Mouse (Mus musculus) adrenal gland, postnatal 4 days (tissue): ENCODE data around the gene Gm11634. TPM values are rescaled to one million over a fixed set of nuclear protein-coding genes. Genes with fewer than 3 reads are reported as not detected.

Source experiments
- DNase-seq, 2 experiments: peaks; one replicate each; pipeline ENCODE4 v3.0.0; 2021 to 2022; ENCODE audit warnings: low spot score in 2 of 2, mixed read lengths in 2 of 2
- total RNA-seq, 2 experiments: library from RNA; stranded (reverse); gene quantifications; 2 replicates each; pipeline ENCODE4 v1.2.3; 2021

Gm11634 gene
- total RNA-seq, 2 experiments from 2014 or later = not detected

DNA sequence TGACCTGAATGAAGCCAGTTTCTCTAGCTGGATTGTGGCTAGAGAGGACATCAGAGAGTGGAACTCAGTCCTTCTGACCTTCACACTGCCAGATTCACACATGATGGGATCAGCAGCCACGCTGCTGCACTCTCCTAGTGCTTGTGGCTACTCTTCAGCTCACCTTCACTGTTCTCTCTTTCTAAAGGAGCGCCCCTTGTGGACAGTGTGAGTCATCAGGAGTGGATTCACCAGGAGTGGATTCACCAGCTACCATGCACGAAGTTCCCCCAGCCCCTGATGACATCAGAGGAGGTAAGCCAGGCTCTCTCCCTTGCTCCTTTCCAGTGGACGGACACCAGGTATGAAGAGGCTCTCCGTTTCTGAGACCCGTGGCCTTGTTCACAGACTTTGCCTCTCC, 22.9 kb downstream of the Gm11634 start:
- DNase-seq = no peak

- DNase-seq = no peak
These were observed 30.6 kb downstream of the Gm11634 start for GRCm38 (mm10) chr11:101568421-101568820.

GRCm38 (mm10) chr11:101562391-101562790, 36.7 kb downstream of the Gm11634 start:
- DNase-seq = peak in 1 of 2 experiments; percentile 48

DNA sequence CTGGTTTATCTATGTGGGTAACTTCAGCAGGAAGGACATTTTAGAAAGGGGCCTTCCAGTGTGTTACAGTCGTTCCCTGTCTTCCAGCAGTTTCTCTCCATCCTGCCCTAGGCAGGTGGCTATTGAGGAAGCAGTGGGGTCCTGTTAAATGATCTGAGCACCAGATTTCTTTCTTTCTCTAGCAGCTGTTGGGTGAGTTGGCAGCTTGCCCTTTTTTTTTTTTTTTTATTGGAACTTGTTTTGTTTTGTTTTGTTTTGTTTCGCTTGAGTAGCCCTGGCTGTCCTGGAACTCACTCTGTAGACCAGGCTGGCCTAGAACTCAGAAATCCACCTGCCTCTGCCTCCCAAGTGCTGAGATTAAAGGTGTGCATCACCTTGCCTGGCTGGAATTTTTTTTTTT, 42.1 kb downstream of the Gm11634 start:
- DNase-seq = no peak

GRCm38 (mm10) chr11:101556541-101556940, 42.5 kb downstream of the Gm11634 start:
- DNase-seq = no peak

DNA sequence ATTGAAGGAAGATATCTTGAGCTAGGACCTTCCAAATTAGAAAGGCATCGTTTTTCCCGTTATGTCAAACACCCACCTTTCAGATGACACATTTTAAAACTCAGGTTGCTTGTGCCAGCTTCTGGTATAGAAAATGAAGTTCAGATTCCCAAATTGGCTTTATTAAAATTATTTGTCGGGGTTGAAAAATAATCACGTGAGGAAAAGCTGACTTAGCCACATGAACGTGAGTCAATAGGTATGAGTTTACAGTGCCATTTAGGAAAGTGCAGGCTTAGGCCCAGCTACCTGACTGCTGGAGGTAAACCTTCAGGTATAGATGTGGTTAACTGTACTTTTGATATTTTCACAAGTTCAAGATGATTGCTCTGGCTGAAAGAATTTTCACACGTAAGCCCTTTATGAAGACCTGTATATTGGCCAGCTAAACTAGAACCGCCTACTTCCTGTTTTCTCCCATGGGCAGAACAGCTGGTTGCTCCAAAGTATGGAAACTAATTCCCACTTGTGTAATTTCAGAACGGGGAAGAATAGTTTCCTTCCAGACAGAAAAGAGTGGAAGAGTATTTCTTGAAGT, 45.6 kb downstream of the Gm11634 start:
- DNase-seq = no peak

DNA sequence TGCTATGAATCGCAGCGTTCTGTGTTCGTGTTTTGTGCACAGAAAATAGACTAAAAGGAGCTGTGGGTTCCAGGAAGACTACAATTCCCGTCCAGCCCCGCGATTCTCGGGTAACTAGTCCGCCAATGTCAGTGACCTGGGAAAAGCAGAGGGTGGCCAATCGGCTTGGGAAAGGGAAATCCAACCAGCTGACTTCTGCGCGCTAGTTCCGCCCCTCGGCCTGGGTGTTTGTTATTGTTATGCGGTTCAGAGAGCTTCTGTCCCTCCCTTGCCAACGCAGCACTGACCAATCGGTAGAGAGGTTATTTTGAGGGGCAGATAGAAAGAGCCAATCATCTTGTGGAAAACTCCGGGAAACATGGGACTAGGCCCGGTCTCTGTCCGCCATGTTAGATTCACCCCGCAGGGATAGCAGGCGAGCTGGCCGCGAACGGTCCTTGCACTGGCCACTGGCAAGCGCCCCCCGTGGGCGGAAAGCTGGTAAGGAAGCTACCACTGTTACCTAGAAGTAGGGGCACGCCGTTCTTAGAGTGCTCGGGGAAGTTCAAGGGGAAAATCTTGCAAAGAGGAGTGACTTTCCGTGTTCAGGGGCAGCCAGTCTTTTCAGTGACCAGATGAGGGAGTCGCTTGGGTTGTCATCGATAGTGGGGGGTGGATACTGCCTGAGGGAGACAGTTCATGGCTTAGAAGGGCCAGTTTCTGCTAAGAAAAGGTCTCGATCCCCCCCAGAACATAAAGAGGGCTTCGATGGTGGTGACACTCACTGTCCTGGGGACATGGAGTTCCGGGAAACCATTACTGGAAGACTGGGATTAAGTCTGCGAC, 46.4 kb downstream of the Gm11634 start:
- DNase-seq = peak; percentile 74 to 99

DNA sequence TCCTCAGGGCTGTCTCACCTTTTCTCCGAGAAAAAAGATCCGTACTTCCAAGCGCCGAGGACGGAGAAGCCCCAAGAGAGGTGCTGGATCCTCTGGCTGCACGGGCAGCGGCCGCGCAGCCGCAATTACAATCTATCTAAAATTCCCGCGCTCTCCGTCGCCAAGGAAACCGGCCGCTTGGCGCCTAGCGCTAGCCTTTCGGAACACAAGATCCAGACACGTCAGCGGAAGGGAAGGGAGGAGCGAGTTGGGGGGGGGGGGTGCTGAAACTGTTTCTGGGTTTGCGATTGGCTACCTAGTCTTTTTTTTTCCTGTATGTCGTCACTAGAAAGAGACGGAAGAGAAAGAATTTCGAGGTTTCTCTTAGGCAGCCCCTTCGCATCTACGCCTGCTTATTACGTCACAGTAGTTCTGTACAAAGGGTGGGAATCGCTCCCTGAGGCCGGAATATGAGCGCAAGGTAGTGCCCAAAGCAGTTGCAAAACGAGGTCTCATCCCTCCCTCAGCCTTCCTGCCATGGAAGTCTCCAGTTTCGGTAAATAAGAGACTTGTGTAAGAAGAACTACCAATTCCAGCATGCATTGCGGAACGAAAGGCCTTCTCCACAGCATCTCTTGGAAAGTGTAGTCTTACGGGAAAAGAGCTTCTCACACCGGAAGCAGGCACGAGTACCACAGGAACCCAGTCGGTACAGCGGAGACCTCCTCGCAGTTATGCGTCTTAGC, 47.1 kb downstream of the Gm11634 start, which contains the start of the genes Brca1 and Nbr1:
Brca1 (minus strand) TSS at position 205 of the 725 bp plus-strand sequence.
Nbr1 (plus strand) TSS at position 399 of the 725 bp plus-strand sequence.
- peak; percentile 79 to 91 for DNase-seq

DNA sequence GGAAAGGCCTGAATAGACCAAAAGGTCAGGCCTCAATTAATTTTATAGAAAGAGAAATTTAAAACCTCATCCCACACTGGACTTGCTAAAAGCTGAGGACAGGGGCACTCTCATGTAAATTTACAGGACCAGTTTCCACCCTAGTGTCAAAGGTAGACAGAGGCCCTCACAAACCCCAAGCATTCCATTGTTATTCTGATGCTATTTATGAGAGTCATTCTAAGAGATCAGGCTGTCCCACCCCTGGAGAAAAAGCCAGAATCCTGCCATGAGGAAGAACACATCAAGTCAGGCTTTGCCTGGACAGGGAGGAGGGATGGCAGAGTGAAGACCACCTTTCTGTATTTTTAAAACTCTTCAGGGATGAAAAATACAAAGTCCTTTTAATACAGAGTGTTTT, 50.5 kb downstream of the Gm11634 start:
- no peak for DNase-seq

DNA sequence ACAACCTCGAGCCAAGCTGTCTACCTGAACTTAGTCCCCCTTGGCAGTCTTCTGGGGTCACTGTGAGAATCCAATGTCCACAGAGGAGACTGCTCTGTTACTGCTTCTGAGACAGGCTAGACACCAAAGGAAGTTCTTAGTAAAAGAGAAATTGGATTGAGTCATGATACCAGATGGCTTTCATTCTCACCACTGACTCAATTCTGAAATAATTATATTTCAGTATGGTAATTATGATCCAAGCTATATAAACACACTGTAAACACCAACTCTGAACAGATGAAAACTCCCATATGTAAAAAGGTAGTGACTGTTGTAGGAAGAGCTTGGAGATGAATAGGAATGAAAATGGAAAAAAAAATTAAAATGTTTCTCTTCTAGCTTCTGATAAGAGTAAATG, 54.9 kb downstream of the Gm11634 start:
- no peak for DNase-seq

Other genes starting within 250 kb of the Gm11634 start
- gene G6pc, start 231.7 kb downstream of the Gm11634 start, total RNA-seq = 10 to 100 TPM; 17.8 to 30.5 TPM
- 10 to 100 TPM; 29.9 to 31.1 TPM for gene Aarsd1, start 181.6 kb downstream of the Gm11634 start, total RNA-seq
- 1 to 10 TPM; 3.4 to 5.9 TPM for gene Gm27029, start 174.5 kb downstream of the Gm11634 start, total RNA-seq
- 10 to 100 TPM; 20.1 to 22.0 TPM for gene Rundc1, start 174.2 kb downstream of the Gm11634 start, total RNA-seq
- 1 to 10 TPM; 6.4 to 6.7 TPM for gene Ptges3l, start 173.9 kb downstream of the Gm11634 start, total RNA-seq
- 100 to 1,000 TPM in 1 of 2 experiments, 10 to 100 TPM in 1; 90.3 to 116 TPM for gene Rpl27, start 157.0 kb downstream of the Gm11634 start, total RNA-seq
- gene Ifi35, start 150.8 kb downstream of the Gm11634 start, total RNA-seq = 10 to 100 TPM; 30.0 to 30.3 TPM
- gene Rnd2, start 134.3 kb downstream of the Gm11634 start, total RNA-seq = 10 to 100 TPM; 16.4 to 20.0 TPM
- 100 to 1,000 TPM; 103 to 105 TPM for gene Vat1, start 133.0 kb downstream of the Gm11634 start, total RNA-seq
- 10 to 100 TPM; 16.6 to 18.9 TPM for gene Brca1, start 47.3 kb downstream of the Gm11634 start, total RNA-seq
- 100 to 1,000 TPM; 167 to 227 TPM for gene Nbr1, start 47.1 kb downstream of the Gm11634 start, total RNA-seq
- 10 to 100 TPM; 19.2 to 21.0 TPM for gene Tmem106a, start 17.0 kb downstream of the Gm11634 start, total RNA-seq
- gene Rdm1, start 27.9 kb upstream of the Gm11634 start, total RNA-seq = 10 to 100 TPM; 29.1 to 33.0 TPM
- gene Arl4d, start 66.3 kb upstream of the Gm11634 start, total RNA-seq = 10 to 100 TPM in 1 of 2 experiments, 1 to 10 TPM in 1; 9.9 to 10.4 TPM
- gene Dhx8, start 133.7 kb upstream of the Gm11634 start, total RNA-seq = 10 to 100 TPM; 29.1 to 32.7 TPM
- gene Etv4, start 186.1 kb upstream of the Gm11634 start, total RNA-seq = 1 to 10 TPM; 6.5 to 9.9 TPM